Mouse (Mus musculus) cortical plate, adult 2 months (tissue): ENCODE results near the gene Chst3.

Experiments used
- CTCF ChIP-seq: fragments of 200-500 bp; IDR thresholded peaks from 2 replicates; pipeline ENCODE4 v1.5.1; 2011; ENCODE audit warnings: mild to moderate bottlenecking, control low read depth, low read length; ENCODE audit not compliant: insufficient read depth; ENCODE audit errors: extremely low read depth
- POLR2A ChIP-seq: fragments of 200-500 bp; IDR thresholded peaks from 2 replicates; pipeline ENCODE4 v1.6.1; 2011; ENCODE audit warnings: mild to moderate bottlenecking, low read length, control low read depth; ENCODE audit not compliant: insufficient read depth; ENCODE audit errors: extremely low read depth

DNA sequence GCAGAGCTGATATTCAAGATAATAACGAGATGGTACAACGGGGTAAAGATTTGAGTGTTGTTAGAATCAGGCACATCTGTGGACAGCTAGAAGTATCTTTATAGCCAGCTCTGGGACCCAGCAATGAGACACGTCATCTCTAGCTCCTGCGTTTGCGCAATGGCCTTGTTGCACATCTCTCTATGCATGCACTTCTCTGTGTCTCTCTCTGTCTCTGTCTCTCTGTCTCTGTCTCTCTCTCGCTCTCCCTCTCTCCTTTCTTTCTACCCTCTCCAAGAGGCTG, 56.1 kb downstream of the Chst3 start:
- no peak for TF ChIP-seq CTCF
- no peak for TF ChIP-seq POLR2A
